8 mouse cellular contexts compared by ENCODE assay signal in the genomic region with DNA sequence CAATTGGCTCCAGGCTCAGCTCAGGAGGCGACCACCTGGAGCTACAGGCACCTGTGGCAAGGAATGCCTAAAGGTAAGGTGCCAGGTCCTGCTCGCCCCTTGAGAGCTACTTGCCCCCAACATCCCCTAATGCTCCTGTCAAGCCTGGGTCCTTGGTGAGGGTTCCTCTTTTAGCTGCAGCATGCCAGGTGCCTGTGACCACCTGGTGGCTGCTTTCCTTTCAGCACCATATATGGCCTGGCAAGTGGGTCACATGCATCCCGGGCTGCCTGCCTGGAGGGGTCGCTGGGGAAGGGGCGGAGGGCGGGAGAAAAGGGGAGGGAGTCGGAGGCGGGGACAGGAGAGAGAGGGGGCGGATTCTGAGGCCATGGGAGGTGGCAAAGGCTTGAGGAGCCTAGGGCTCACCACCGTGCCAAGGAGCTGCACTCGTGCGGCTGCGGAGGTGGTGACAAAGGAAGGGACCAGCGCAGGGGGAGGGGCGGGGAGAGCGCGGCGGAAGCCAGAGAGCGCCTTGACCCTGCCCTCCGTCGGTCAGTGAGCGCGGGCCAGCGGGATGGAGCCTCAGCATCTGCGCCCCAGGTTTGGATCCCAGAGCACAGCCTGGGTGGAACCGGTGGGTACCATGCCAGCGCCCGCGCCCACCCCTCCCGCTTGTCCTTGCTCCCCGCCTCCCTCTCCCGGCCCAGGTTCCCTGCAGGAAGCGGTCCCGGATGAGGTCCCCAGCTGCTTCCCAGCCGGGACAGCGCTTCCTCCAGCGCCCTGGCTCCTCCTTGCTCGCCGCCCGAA. TPM values are rescaled to one million over a fixed set of nuclear protein-coding genes. Genes with fewer than 3 reads are reported as not detected.
DNase-seq lines count a peak whose midpoint lies in the region; ATAC-seq and TF ChIP-seq lines count a peak whose summit lies in the region.
"Not testable (repeated sequence)": the region's sequence is repeated elsewhere in the genome, so short reads cannot be mapped to it uniquely, and the experiment has no call there.

A gene (plus strand): TSS at position 559 of the 786 bp plus-strand sequence.

- not testable (repeated sequence) for H3K27me3 ChIP-seq in forebrain, embryonic 14.5 days (replicated peaks; ENCODE audit: control insufficient read depth, insufficient read depth, low read length); heart, postnatal 0 days (ENCODE audit: control insufficient read depth, insufficient read depth, low read length); kidney, embryonic 14.5 days (ENCODE audit: control insufficient read depth, insufficient read depth, low read length); limb, embryonic 15.5 days; midbrain, embryonic 10.5 days (ENCODE audit: low read depth, poor library complexity, severe bottlenecking)

- H3K4me3 ChIP-seq in forebrain, embryonic 14.5 days (ENCODE audit: low read depth, low read length): peak within 1 kb of the TSS; percentile 42
- H3K4me3 ChIP-seq in heart, postnatal 0 days (ENCODE audit: low read depth, low read length): peak within 1 kb of the TSS; percentile 48
- peak within 1 kb of the TSS; percentile 38 for H3K4me3 ChIP-seq in kidney, embryonic 14.5 days (ENCODE audit: low read length)
- H3K4me3 ChIP-seq in limb, embryonic 15.5 days: peak within 1 kb of the TSS; percentile 43
- peak within 1 kb of the TSS; percentile 60 for H3K4me3 ChIP-seq in midbrain, embryonic 10.5 days

- H3K4me2 ChIP-seq in forebrain, embryonic 14.5 days (ENCODE audit: low read length): peak within 1 kb of the TSS; percentile 56
- H3K4me2 ChIP-seq in heart, postnatal 0 days (ENCODE audit: low read depth, low read length): peak within 1 kb of the TSS; percentile 65
- H3K4me2 ChIP-seq in kidney, embryonic 14.5 days (replicated peaks; ENCODE audit: low read depth, low read length): peak within 1 kb of the TSS; percentile 62
- peak within 1 kb of the TSS; percentile 78 for H3K4me2 ChIP-seq in limb, embryonic 15.5 days

- peak; percentile 75; the same call in 1 of the 2 replicates for ATAC-seq in forebrain, embryonic 14.5 days
- not testable (repeated sequence) for ATAC-seq in heart, postnatal 0 days (ENCODE audit: insufficient read depth, low read depth); kidney, embryonic 14.5 days (ENCODE audit: low FRiP score, low TSS enrichment); limb, embryonic 15.5 days (ENCODE audit: insufficient number of reproducible peaks, low FRiP score, low TSS enrichment, low read depth)

- not testable (repeated sequence) for TF ChIP-seq EP300 in heart, postnatal 0 days (IDR thresholded peaks at IDR 0.05; ENCODE audit: low read depth)

- H3K9me3 ChIP-seq in forebrain, embryonic 14.5 days (replicated peaks; ENCODE audit: control insufficient read depth, low read length); heart, postnatal 0 days (replicated peaks; ENCODE audit: control insufficient read depth, low read length); kidney, embryonic 14.5 days (ENCODE audit: control insufficient read depth, low read length); limb, embryonic 15.5 days; midbrain, embryonic 10.5 days (replicated peaks): not testable (repeated sequence)

- WGBS in forebrain, embryonic 14.5 days: 3% methylated on average over 30 of the region's 40 CpGs
- WGBS in heart, postnatal 0 days: 13% methylated on average over 9 of the region's 40 CpGs
- 4% methylated on average over 24 of the region's 40 CpGs for WGBS in kidney, embryonic 14.5 days
- 5% methylated on average over 28 of the region's 40 CpGs for WGBS in limb, embryonic 15.5 days
- WGBS in midbrain, embryonic 10.5 days: 2% methylated on average over 29 of the region's 40 CpGs

- H3K4me1 ChIP-seq in forebrain, embryonic 14.5 days (ENCODE audit: control insufficient read depth, insufficient read depth, low read length); heart, postnatal 0 days (ENCODE audit: control insufficient read depth, insufficient read depth); kidney, embryonic 14.5 days (ENCODE audit: control insufficient read depth, insufficient read depth, low read length); limb, embryonic 15.5 days; midbrain, embryonic 10.5 days: not testable (repeated sequence)

- H3K27ac ChIP-seq in forebrain, embryonic 14.5 days (ENCODE audit: low read depth, low read length); heart, postnatal 0 days (ENCODE audit: low read depth); kidney, embryonic 14.5 days (ENCODE audit: low read depth, low read length); limb, embryonic 15.5 days: not testable (repeated sequence)
- H3K27ac ChIP-seq in midbrain, embryonic 10.5 days (replicated peaks): peak within 1 kb of the TSS; percentile 83

- not testable (repeated sequence) for TF ChIP-seq CTCF in heart, postnatal 0 days (IDR thresholded peaks at IDR 0.05; ENCODE audit: low read depth)

- not testable (repeated sequence) for H3K36me3 ChIP-seq in forebrain, embryonic 14.5 days (ENCODE audit: control insufficient read depth, insufficient read depth, low read length); heart, postnatal 0 days (replicated peaks; ENCODE audit: control insufficient read depth, insufficient read depth, low read length); kidney, embryonic 14.5 days (ENCODE audit: control insufficient read depth, insufficient read depth, low read length); limb, embryonic 15.5 days; midbrain, embryonic 10.5 days

- H3K9ac ChIP-seq in forebrain, embryonic 14.5 days (ENCODE audit: low read length): peak within 1 kb of the TSS; percentile 62
- H3K9ac ChIP-seq in heart, postnatal 0 days (replicated peaks; ENCODE audit: low read depth, low read length); limb, embryonic 15.5 days: not testable (repeated sequence)
- peak within 1 kb of the TSS; percentile 40; the same call in 1 of the 2 replicates for H3K9ac ChIP-seq in kidney, embryonic 14.5 days (ENCODE audit: low read depth, low read length)

- DNase-seq in MN1 (ENCODE audit: low spot score): peak; percentile 44
- peak; percentile 24 to 29 for DNase-seq in cerebellum, postnatal 14 days
- DNase-seq in forebrain, embryonic 14.5 days (ENCODE audit: low spot score): peak; percentile 55
- peak; percentile 5 for DNase-seq in heart, postnatal 0 days (ENCODE audit: low spot score)
- peak; percentile 68 for DNase-seq in midbrain, embryonic 10.5 days (ENCODE audit: low spot score)
- DNase-seq in right cerebral cortex, postnatal 4 days: peak; percentile 10

RNA-seq across cellular contexts. Expression of the gene that starts here (rescaled TPM):
- 8.9 and 10.0 TPM in 2 replicates for polyA plus RNA-seq in forebrain, embryonic 14.5 days (2014; fragmentation: Nextera tagmentation; extraction: Ambion mirVana)
- total RNA-seq in heart, postnatal 0 days (2014; rRNA removed; ENCODE audit: low replicate concordance): 2.7 TPM in 1 of 2 replicates, not detected in the other
- polyA plus RNA-seq in heart, postnatal 0 days (2015; fragmentation: Nextera tagmentation; extraction: Ambion mirVana): 1.3 and 1.6 TPM in 2 replicates
- 1.9 and 2.5 TPM in 2 replicates for polyA plus RNA-seq in kidney, embryonic 14.5 days (2014; fragmentation: Nextera tagmentation; extraction: Ambion mirVana)
- 1.9 and 2.2 TPM in 2 replicates for polyA plus RNA-seq in limb, embryonic 15.5 days (2015; fragmentation: Nextera tagmentation; extraction: Ambion mirVana)
- polyA plus RNA-seq in midbrain, embryonic 10.5 days (2016; fragmentation: Nextera tagmentation; extraction: Ambion mirVana): 2.9 and 3.0 TPM in 2 replicates

Comparison
In these comparisons a context has a peak if more than half of its experiments do, and no peak if none do; other contexts are left out.
1. DNase-seq: peak in every context shown above with its lines; median percentile 68 in midbrain, embryonic 10.5 days; 55 in forebrain, embryonic 14.5 days; 44 in MN1; 26 in cerebellum, postnatal 14 days; 10 in right cerebral cortex, postnatal 4 days; 5 in heart, postnatal 0 days.